Mouse (Mus musculus) liver, embryonic 16.5 days (tissue): ENCODE results near the gene Cryab. TPM values are rescaled to one million over a fixed set of nuclear protein-coding genes. Genes with fewer than 3 reads are reported as not detected.

ENCODE experiments used
- ATAC-seq: fragments of 200-750 bp; cut with Nextera tagmentation; 2 replicates; pipeline ENCODE4 v1.8.0; 2017; ENCODE audit warnings: low read depth, mild to moderate bottlenecking, moderate number of reproducible peaks, moderate library complexity
- H3K27ac ChIP-seq: fragments of 300-500 bp; sonication (generic); 2 replicates; pipeline ENCODE4 v1.5.1; 2014; ENCODE audit warnings: mild to moderate bottlenecking, low read length
- H3K27me3 ChIP-seq: fragments of 300-500 bp; sonication (generic); 2 replicates; pipeline ENCODE4 v1.6.1; 2014; ENCODE audit warnings: low read depth, low read length, mixed read lengths; ENCODE audit not compliant: control insufficient read depth, insufficient read depth
- H3K36me3 ChIP-seq: fragments of 300-500 bp; sonication (generic); 2 replicates; pipeline ENCODE4 v1.6.1; 2014; ENCODE audit warnings: mild to moderate bottlenecking; ENCODE audit not compliant: control insufficient read depth, insufficient read depth
- H3K4me1 ChIP-seq: fragments of 300-500 bp; sonication (generic); 2 replicates; pipeline ENCODE4 v1.6.1; 2014; ENCODE audit warnings: low read depth, low read length, mixed read lengths; ENCODE audit not compliant: control insufficient read depth
- H3K4me2 ChIP-seq: fragments of 300-500 bp; sonication (generic); 2 replicates; pipeline ENCODE4 v1.6.1; 2014; ENCODE audit warnings: low read depth, low read length, mixed read lengths
- H3K4me3 ChIP-seq: fragments of 300-500 bp; sonication (generic); 2 replicates; pipeline ENCODE4 v1.5.1; 2014; ENCODE audit warnings: low read depth, mild to moderate bottlenecking, low read length
- H3K9ac ChIP-seq: fragments of 300-500 bp; sonication (generic); 2 replicates; pipeline ENCODE4 v1.6.1; 2014; ENCODE audit warnings: low read depth, low read length
- H3K9me3 ChIP-seq: fragments of 300-500 bp; sonication (generic); replicated peaks from 2 replicates; pipeline ENCODE4 v1.6.1; 2016; ENCODE audit warnings: low read length; ENCODE audit not compliant: control insufficient read depth
- WGBS: fragments of 180-500 bp; shearing (Covaris S2); extraction: QIAGEN DNeasy Blood & Tissue Kit; methylation state at CpG from one replicate; pipeline ENCODE4 v1.1.7; 2014; ENCODE audit not compliant: insufficient replicate concordance; 5-methylcytosine and 5-hydroxymethylcytosine counted together
- polyA plus RNA-seq: library from polyadenylated mRNA; unstranded; fragments of >200 nt; fragmentation: Nextera tagmentation; extraction: Ambion mirVana; gene quantifications from 2 replicates; pipeline ENCODE4 v1.2.1, GENCODE M21; 2015

Gene Cryab
- polyA plus RNA-seq, 1 experiment from 2014 or later, result 16.1 TPM

- Histone ChIP-seq H3K4me3 (peak within 1 kb of the TSS; percentile 39), H3K27me3 (no peaks in the 10 kb centered on the region), H3K9me3 (no peaks in the 10 kb centered on the region), H3K4me2 (peak within 1 kb of the TSS; percentile 60), H3K36me3 (no peaks in the 10 kb centered on the region), H3K4me1 (peaks cover 12% of the 10 kb centered on the region), H3K9ac (no peak within 1 kb of the TSS), H3K27ac (no peak within 1 kb of the TSS)
- ATAC-seq, result peak; percentile 99
- 9% methylated on average over 36 of the region's 36 CpGs for WGBS
Measured at GRCm38 (mm10) chr9:50738914-50739870, 11.9 kb upstream of the Cryab start, which contains the start of gene Dixdc1. Gene Dixdc1 (minus strand): TSS chr9:50739517.

- 63% methylated on average over 14 of the region's 14 CpGs for WGBS
Measured at GRCm38 (mm10) chr9:50740867-50741784, 10.0 kb upstream of the Cryab start.

GRCm38 (mm10) chr9:50742261-50742660, 8.9 kb upstream of the Cryab start:
- 63% methylated on average over 3 of the region's 3 CpGs for WGBS
- H3K36me3 ChIP-seq, result no peaks in the 10 kb centered on the region
- no peaks in the 10 kb centered on the region for H3K9me3 ChIP-seq
- peaks cover 5% of the 10 kb centered on the region; the same call in 1 of the 2 replicates for H3K27me3 ChIP-seq
- H3K27ac ChIP-seq, result no peak overlapping the region
- peaks cover 12% of the 10 kb centered on the region for H3K4me1 ChIP-seq
- no peak overlapping the region for H3K4me3 ChIP-seq
- no peak overlapping the region for H3K9ac ChIP-seq
- no peak for ATAC-seq
- no peak overlapping the region for H3K4me2 ChIP-seq

More at GRCm38 (mm10) chr9:50740867-50741784, 10.0 kb upstream of the Cryab start:
- ATAC-seq, result no peak
- Histone ChIP-seq H3K9me3 (no peaks in the 10 kb centered on the region), H3K4me2 (no peak overlapping the region), H3K27me3 (peaks cover 1% of the 10 kb centered on the region; the same call in 1 of the 2 replicates), H3K27ac (no peak overlapping the region), H3K4me1 (peaks cover 12% of the 10 kb centered on the region), H3K36me3 (no peaks in the 10 kb centered on the region), H3K9ac (no peak overlapping the region), H3K4me3 (no peak overlapping the region)

DNA sequence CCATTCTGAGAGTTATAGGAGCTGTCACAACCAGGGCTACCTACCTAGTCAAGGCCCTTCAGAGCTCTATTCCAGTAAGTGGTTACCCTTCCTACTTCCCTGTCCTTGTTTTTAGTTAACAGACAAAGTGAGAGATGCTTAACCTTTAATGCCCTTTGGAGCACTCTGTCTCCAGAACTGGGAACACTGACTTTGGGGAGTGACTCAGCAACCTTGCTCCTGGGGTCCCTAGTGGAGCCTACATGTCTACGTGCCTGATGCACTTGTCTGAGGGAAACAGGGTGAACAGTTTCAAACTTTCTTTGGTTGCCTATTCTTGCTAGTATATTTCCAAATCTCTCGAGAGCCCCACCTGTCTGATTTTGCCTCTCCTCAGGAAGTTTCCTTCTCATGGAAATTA, 8.4 kb upstream of the Cryab start:
- H3K27me3 ChIP-seq, result peaks cover 5% of the 10 kb centered on the region; the same call in 1 of the 2 replicates
- no peak overlapping the region for H3K4me2 ChIP-seq
- no peak overlapping the region for H3K27ac ChIP-seq
- 44% methylated on average over 2 of the region's 2 CpGs for WGBS
- no peak overlapping the region for H3K4me3 ChIP-seq
- H3K36me3 ChIP-seq, result no peaks in the 10 kb centered on the region
- no peak for ATAC-seq
- peaks cover 12% of the 10 kb centered on the region for H3K4me1 ChIP-seq
- no peak overlapping the region for H3K9ac ChIP-seq
- no peaks in the 10 kb centered on the region for H3K9me3 ChIP-seq

GRCm38 (mm10) chr9:50745806-50746205, 5.3 kb upstream of the Cryab start:
- peak overlapping the region; percentile 55 for H3K4me3 ChIP-seq
- peak overlapping the region; percentile 69 for H3K27ac ChIP-seq
- peak overlapping the region; percentile 57 for H3K9ac ChIP-seq
- peaks cover 5% of the 10 kb centered on the region; the same call in 1 of the 2 replicates for H3K27me3 ChIP-seq
- H3K4me2 ChIP-seq, result peak overlapping the region; percentile 42
- no peaks in the 10 kb centered on the region for H3K36me3 ChIP-seq
- no peaks in the 10 kb centered on the region for H3K9me3 ChIP-seq
- ATAC-seq, result peak; percentile 53; the same call in 1 of the 2 replicates
- no peaks in the 10 kb centered on the region; the same call in 1 of the 2 replicates for H3K4me1 ChIP-seq
- 31% methylated on average over 7 of the region's 7 CpGs for WGBS

- ATAC-seq, result peak; percentile 74
- 12% methylated on average over 19 of the region's 19 CpGs for WGBS
- Histone ChIP-seq H3K27me3 (peaks cover 5% of the 10 kb centered on the region; the same call in 1 of the 2 replicates), H3K4me3 (peak within 1 kb of the TSS; percentile 55), H3K4me1 (no peaks in the 10 kb centered on the region; the same call in 1 of the 2 replicates), H3K9ac (peak within 1 kb of the TSS; percentile 57), H3K36me3 (no peaks in the 10 kb centered on the region), H3K27ac (peak within 1 kb of the TSS; percentile 69), H3K4me2 (peak within 1 kb of the TSS; percentile 42), H3K9me3 (no peaks in the 10 kb centered on the region)
Measured at GRCm38 (mm10) chr9:50746214-50746677, 4.9 kb upstream of the Cryab start, which contains the start of gene 2310030G06Rik. Gene 2310030G06Rik (minus strand): TSS chr9:50746536.

DNA sequence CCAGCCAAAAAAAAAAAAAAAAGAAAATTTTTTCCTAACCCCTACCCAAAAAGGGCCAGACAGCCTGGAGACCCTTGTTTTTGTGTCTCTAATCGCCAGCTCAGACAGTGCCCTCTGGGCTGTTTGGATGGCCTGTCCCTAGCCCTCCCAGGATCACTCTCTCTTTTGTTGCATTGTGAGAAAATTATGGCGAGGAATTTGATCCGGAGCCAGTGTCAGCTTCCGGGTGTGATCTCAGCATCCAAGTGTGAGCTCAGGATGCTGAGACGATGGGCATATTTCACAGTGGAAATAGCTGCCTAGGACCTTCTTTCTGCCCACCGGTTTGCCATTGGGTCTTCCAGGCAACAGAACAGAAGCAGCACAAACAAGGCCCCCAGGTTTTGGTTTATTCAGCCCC, 419 bp upstream of the Cryab start:
- Histone ChIP-seq H3K27ac (no peak overlapping the region), H3K9ac (no peak overlapping the region), H3K36me3 (no peaks in the 10 kb centered on the region), H3K27me3 (peaks cover 5% of the 10 kb centered on the region; the same call in 1 of the 2 replicates), H3K4me2 (no peak overlapping the region), H3K9me3 (no peaks in the 10 kb centered on the region), H3K4me1 (no peaks in the 10 kb centered on the region), H3K4me3 (no peak overlapping the region)
- 64% methylated on average over 6 of the region's 6 CpGs for WGBS
- no peak for ATAC-seq

DNA sequence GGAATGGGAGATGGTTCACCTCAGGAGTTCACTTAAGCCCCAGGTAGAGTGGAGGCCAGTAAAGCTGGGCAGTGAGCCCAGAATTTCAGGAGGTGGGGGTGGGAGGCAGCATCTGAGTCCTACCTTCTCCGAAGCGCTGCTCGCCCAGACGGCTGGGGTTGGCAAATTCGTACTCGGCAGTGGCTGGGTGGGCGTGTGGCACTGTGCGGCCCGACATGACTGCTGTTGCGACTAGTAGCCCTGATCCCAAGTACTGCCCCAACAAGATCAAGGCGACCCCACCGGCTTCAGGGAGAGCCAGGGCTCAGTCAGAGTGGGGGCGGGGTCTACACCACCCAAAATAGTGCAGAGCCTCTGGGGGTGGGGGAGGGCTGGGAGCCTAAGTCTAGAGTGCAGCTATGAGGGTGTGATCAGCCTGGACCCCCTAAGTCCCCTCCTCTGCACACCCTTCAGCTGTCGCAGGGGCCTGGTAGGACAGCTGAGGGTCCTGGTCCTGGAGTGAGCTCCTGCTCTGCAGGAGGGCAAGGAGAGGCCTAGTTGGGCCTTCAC, 1.0 kb downstream of the Cryab start, which contains the start of gene Hspb2:
TSS of gene Hspb2 (minus strand) at position 301 of the 549 bp plus-strand sequence.
- WGBS, result 64% methylated on average over 14 of the region's 14 CpGs
- H3K4me3 ChIP-seq, result no peak within 1 kb of the TSS
- no peak within 1 kb of the TSS for H3K27ac ChIP-seq
- H3K4me1 ChIP-seq, result no peaks in the 10 kb centered on the region
- ATAC-seq, result no peak; the same call in 1 of the 2 replicates
- H3K36me3 ChIP-seq, result no peaks in the 10 kb centered on the region
- no peak within 1 kb of the TSS for H3K4me2 ChIP-seq
- H3K27me3 ChIP-seq, result no peaks in the 10 kb centered on the region
- H3K9me3 ChIP-seq, result no peaks in the 10 kb centered on the region
- H3K9ac ChIP-seq, result no peak within 1 kb of the TSS
